Mouse (Mus musculus): Measurements from ENCODE around the gene Vmn1r178. TPM values are rescaled to one million over a fixed set of nuclear protein-coding genes. Genes with fewer than 3 reads are reported as not detected.
"Not testable (repeated sequence)": the region's sequence is repeated elsewhere in the genome, so short reads cannot be mapped to it uniquely, and the experiment has no call there.

Gene Vmn1r178
- not detected in 2 replicates for polyA plus RNA-seq (2016; fragmentation: Nextera tagmentation; extraction: Ambion mirVana)

DNA sequence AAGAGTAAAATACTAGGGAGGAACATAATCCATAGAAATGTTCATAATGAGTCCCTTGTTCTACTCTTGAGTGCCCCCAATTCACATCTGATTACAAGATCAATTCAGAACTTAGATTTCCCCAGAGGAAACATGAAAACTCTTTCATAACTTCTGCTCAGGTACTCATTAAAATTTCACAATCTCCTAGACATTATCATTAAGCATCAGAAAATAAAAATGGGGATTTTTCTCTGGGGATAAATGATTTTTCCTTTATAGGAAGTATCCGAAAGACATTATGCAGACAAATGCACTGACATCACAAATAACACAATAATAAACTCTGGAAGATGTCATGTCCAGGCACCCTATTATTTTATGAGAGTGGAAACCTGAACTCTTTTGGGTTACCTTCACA is at the start of gene Vmn1r178:
TSS of gene Vmn1r178 (plus strand) at position 301 of the 400 bp plus-strand sequence.
- no peaks in the 10 kb centered on the region for H3K4me1 ChIP-seq
- WGBS = 85% methylated on average over 1 of the region's 1 CpGs
- H3K4me3 ChIP-seq = no peak within 1 kb of the TSS
- no peaks in the 10 kb centered on the region for H3K27me3 ChIP-seq (ENCODE audit: low read depth, poor library complexity, severe bottlenecking)
- no peak for DNase-seq (ENCODE audit: low spot score)
- H3K36me3 ChIP-seq = no peaks in the 10 kb centered on the region
- H3K27ac ChIP-seq (replicated peaks) = no peak within 1 kb of the TSS
- peaks cover 73% of the 10 kb centered on the region for H3K9me3 ChIP-seq (replicated peaks)

DNA sequence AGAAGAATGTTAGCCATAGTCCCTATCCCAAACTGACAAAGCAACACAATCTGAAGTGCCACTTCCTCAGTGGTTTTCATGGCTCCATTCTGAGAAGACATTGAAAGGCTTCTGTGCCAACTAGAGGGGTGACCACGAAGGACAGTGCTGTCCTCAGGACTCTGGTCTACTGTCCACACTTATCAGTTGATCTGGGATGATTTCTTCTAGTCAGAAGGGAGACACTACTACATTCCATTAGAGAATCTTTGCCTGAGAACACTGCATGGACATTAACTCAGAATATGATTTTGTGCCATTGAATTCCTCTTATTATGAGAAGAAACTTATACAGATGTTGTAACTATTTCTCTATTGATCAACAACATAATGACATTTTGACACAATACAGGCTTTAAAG is 25.5 kb upstream of the Vmn1r178 start, which contains the start of gene Vmn1r177:
TSS of gene Vmn1r177 (minus strand) at position 101 of the 400 bp plus-strand sequence.
- not testable (repeated sequence) for H3K4me1 ChIP-seq; H3K36me3 ChIP-seq; H3K27ac ChIP-seq (replicated peaks); H3K4me3 ChIP-seq; H3K27me3 ChIP-seq (ENCODE audit: low read depth, poor library complexity, severe bottlenecking); DNase-seq (ENCODE audit: low spot score)
- WGBS = 30% methylated on average over 1 of the region's 1 CpGs
- H3K9me3 ChIP-seq (replicated peaks) = peaks cover 23% of the 10 kb centered on the region

DNA sequence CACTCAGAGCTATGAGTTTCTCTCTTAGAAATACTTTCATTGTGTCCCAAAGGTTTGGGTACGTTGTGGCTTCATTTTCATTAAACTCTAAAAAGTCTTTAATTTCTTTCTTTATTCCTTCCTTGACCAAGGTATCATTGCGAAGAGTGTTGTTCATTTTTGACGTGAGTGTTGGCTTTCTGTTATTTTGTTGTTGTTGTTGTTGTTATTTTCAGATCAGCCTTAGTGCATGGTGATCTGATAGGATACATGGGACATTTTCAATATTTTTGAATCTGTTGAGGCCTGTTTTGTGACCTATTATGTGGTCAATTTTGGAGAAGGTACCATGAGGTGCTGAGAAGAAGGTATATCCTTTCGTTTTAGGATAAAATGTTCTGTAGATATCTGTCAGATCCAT is 14.9 kb upstream of the Vmn1r178 start:
- H3K27ac ChIP-seq (replicated peaks); H3K27me3 ChIP-seq (ENCODE audit: low read depth, poor library complexity, severe bottlenecking); H3K4me1 ChIP-seq; H3K36me3 ChIP-seq; H3K4me3 ChIP-seq; DNase-seq (ENCODE audit: low spot score): not testable (repeated sequence)
- peaks cover 21% of the 10 kb centered on the region for H3K9me3 ChIP-seq (replicated peaks)
- WGBS = 66% methylated on average over 4 of the region's 4 CpGs

DNA sequence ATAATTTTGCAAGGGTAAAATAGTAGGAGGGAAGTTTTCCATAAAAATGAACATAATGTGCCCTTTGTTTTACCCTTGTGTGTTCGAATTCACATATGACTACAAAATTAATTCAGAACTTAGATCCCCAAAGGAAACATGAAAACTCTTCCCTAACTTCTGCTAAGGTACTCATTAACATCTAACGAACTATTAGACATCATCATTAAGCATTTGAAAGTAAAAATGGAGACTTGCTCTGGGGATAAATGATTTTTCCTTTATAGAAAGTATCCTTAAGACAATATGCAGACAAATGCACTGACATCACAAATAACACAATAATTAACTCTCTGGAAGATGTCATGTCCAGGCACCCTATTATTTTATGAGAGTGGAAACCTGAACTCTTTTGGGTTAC is 34.9 kb downstream of the Vmn1r178 start, which contains the start of gene Vmn1r179:
TSS of gene Vmn1r179 (plus strand) at position 301 of the 400 bp plus-strand sequence.
- H3K36me3 ChIP-seq = no peaks in the 10 kb centered on the region
- no peaks in the 10 kb centered on the region for H3K4me1 ChIP-seq
- 63% methylated on average over 2 of the region's 2 CpGs for WGBS
- H3K27me3 ChIP-seq (ENCODE audit: low read depth, poor library complexity, severe bottlenecking) = no peaks in the 10 kb centered on the region
- peaks cover 69% of the 10 kb centered on the region for H3K9me3 ChIP-seq (replicated peaks)
- no peak within 1 kb of the TSS for H3K27ac ChIP-seq (replicated peaks)
- no peak for DNase-seq (ENCODE audit: low spot score)
- H3K4me3 ChIP-seq = no peak within 1 kb of the TSS

Other genes with a start within 250 kb of the Vmn1r178 start
- gene Vmn1r172, start 233.7 kb upstream of the Vmn1r178 start, polyA plus RNA-seq (2016; fragmentation: Nextera tagmentation; extraction: Ambion mirVana) = not detected in 2 replicates
- gene Vmn1r173, start 191.3 kb upstream of the Vmn1r178 start, polyA plus RNA-seq (2016; fragmentation: Nextera tagmentation; extraction: Ambion mirVana) = not detected in 2 replicates
- gene Vmn1r174, start 139.7 kb upstream of the Vmn1r178 start, polyA plus RNA-seq (2016; fragmentation: Nextera tagmentation; extraction: Ambion mirVana) = not detected in 2 replicates
- not detected in 2 replicates for gene Vmn1r175, start 81.4 kb upstream of the Vmn1r178 start, polyA plus RNA-seq (2016; fragmentation: Nextera tagmentation; extraction: Ambion mirVana)
- gene Vmn1r176, start 54.6 kb upstream of the Vmn1r178 start, polyA plus RNA-seq (2016; fragmentation: Nextera tagmentation; extraction: Ambion mirVana) = not detected in 2 replicates
- gene Vmn1r177, start 25.6 kb upstream of the Vmn1r178 start, polyA plus RNA-seq (2016; fragmentation: Nextera tagmentation; extraction: Ambion mirVana) = not detected in 2 replicates
- gene Vmn1r179, start 35.0 kb downstream of the Vmn1r178 start, polyA plus RNA-seq (2016; fragmentation: Nextera tagmentation; extraction: Ambion mirVana) = not detected in 2 replicates
- not detected in 2 replicates for gene Vmn1r180, start 58.6 kb downstream of the Vmn1r178 start, polyA plus RNA-seq (2016; fragmentation: Nextera tagmentation; extraction: Ambion mirVana)
- gene Vmn1r181, start 82.6 kb downstream of the Vmn1r178 start, polyA plus RNA-seq (2016; fragmentation: Nextera tagmentation; extraction: Ambion mirVana) = not detected in 2 replicates
- gene V1rd19, start 109.7 kb downstream of the Vmn1r178 start, polyA plus RNA-seq (2016; fragmentation: Nextera tagmentation; extraction: Ambion mirVana) = not detected in 2 replicates
- 0.01 TPM in 1 of 2 replicates, not detected in the other for gene Vmn1r183, start 161.2 kb downstream of the Vmn1r178 start, polyA plus RNA-seq (2016; fragmentation: Nextera tagmentation; extraction: Ambion mirVana)
- gene Zfp180, start 189.9 kb downstream of the Vmn1r178 start, polyA plus RNA-seq (2016; fragmentation: Nextera tagmentation; extraction: Ambion mirVana) = 28.4 and 31.7 TPM in 2 replicates
- gene Zfp112, start 220.3 kb downstream of the Vmn1r178 start, polyA plus RNA-seq (2016; fragmentation: Nextera tagmentation; extraction: Ambion mirVana) = 3.9 and 6.1 TPM in 2 replicates
- 14.0 and 14.9 TPM in 2 replicates for gene Zfp235, start 242.2 kb downstream of the Vmn1r178 start, polyA plus RNA-seq (2016; fragmentation: Nextera tagmentation; extraction: Ambion mirVana)